Mouse (Mus musculus): Measurements from ENCODE around the gene Dhps.

DNA sequence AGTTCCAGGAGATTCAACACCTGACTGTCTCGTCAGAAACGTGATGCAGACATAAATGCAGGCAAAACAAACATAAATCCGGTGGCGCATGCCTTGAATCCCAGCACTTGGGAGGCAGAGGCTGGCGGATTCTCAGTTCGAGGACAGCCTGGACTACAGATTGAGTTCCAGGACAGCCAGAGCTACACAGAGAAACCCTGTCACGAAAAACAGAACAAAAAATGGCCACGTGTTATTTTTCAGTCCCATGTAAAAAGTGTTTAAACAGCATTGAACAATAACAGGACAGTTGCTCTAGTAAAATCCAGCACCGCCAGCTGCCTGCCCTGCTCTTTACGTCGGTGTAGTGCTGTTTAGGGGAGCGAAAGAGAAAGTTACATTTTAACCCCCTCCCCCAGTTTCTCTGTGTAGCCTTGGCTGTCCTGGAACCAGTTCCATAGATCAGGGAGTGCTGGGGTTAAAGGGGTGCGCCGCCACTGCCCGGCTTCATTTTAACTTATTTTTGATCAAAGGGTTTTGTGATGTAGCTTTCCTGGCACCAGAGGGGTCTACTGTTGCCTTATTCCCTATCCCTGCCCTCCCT is 35.7 kb upstream of the Dhps start:
- TF ChIP-seq FLI1 (IDR thresholded peaks at IDR 0.05; ENCODE audit: low read length) (no peak), GATA1 (IDR thresholded peaks at IDR 0.05; ENCODE audit: borderline replicate concordance, low read length) (no peak)

Data from megakaryocyte, embryonic 14.5 days (primary cell).